Mouse (Mus musculus): ENCODE measurements around the gene Sfxn1. TPM values are rescaled to one million over a fixed set of nuclear protein-coding genes. Genes with fewer than 3 reads are reported as not detected.

The Sfxn1 gene
- polyA plus RNA-seq, 1 experiment: 106 TPM

DNA sequence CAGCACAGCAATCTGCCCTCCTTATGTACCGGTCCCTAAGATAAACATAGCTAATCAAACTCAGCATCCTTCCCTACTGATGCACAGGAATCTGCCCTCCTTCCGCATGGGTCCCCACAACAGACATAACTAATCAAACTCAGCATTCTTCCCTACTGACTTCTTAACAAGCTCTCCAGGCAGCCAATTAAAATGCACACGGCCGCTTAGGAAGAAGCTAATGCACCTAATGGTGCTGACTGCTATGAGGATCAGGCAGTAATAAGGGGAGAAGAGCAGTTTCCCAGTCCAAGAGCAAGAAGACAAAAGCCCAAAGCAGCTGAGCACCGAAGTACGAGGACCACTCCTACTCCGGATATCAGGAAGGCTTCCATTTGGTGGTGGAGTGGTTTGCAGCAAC, 81.2 kb downstream of the Sfxn1 start:
- H3K27ac ChIP-seq (ENCODE audit: insufficient read depth, low read depth, low read length): no peak overlapping the region
- no peaks in the 10 kb centered on the region for H3K36me3 ChIP-seq (ENCODE audit: control insufficient read depth, insufficient read depth, low read length)
- H3K4me3 ChIP-seq (ENCODE audit: insufficient read depth, low read depth, low read length): no peak overlapping the region
- TF ChIP-seq POLR2A (IDR thresholded peaks at IDR 0.05; ENCODE audit: low read depth, low read length) (no peak), CTCF (conservative IDR thresholded peaks at IDR 0.05; ENCODE audit: insufficient read depth, insufficient read length, low read depth, low read length) (no peak)
- no peak for DNase-seq
- WGBS: 78% methylated on average over 7 of the region's 7 CpGs
- no peaks in the 10 kb centered on the region for H3K4me1 ChIP-seq (ENCODE audit: control insufficient read depth, insufficient read depth, low read length)
- no peaks in the 10 kb centered on the region for H3K27me3 ChIP-seq (replicated peaks; ENCODE audit: control insufficient read depth, insufficient read depth, low read length)

- Histone ChIP-seq H3K36me3 (ENCODE audit: control insufficient read depth, insufficient read depth, low read length) (no peaks in the 10 kb centered on the region), H3K27me3 (replicated peaks; ENCODE audit: control insufficient read depth, insufficient read depth, low read length) (no peaks in the 10 kb centered on the region), H3K4me1 (ENCODE audit: control insufficient read depth, insufficient read depth, low read length) (no peaks in the 10 kb centered on the region), H3K27ac (ENCODE audit: insufficient read depth, low read depth, low read length) (no peak overlapping the region), H3K4me3 (ENCODE audit: insufficient read depth, low read depth, low read length) (no peak overlapping the region)
- TF ChIP-seq CTCF (conservative IDR thresholded peaks at IDR 0.05; ENCODE audit: insufficient read depth, insufficient read length, low read depth, low read length): no peak
- TF ChIP-seq POLR2A (IDR thresholded peaks at IDR 0.05; ENCODE audit: low read depth, low read length): no peak
- no peak for DNase-seq
- 33% methylated on average over 9 of the region's 9 CpGs for WGBS
Observed at GRCm38 (mm10) chr13:54153672-54154218, 82.1 kb downstream of the Sfxn1 start.

DNA sequence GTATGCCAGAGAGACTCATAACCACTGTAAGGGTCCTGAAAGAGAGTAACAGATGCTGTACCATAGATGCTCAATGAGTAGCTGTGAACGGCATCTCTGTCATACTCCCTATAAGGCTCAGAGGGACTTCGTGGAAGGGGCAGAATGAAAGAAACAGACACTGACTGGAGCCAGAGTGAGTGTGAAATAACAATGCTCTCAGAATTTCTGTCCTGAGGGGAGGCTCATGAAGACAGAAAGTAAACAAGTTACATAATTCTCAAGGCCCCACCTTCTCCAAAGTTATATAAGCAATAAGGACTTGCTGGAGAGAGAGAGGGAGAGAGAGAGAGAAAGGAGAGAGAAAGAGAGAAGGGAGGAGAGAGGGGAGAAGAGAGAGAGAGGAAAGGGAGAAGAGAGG, 84.2 kb downstream of the Sfxn1 start:
- Histone ChIP-seq H3K4me3 (ENCODE audit: insufficient read depth, low read depth, low read length) (no peak overlapping the region), H3K4me1 (ENCODE audit: control insufficient read depth, insufficient read depth, low read length) (no peaks in the 10 kb centered on the region), H3K36me3 (ENCODE audit: control insufficient read depth, insufficient read depth, low read length) (no peaks in the 10 kb centered on the region), H3K27ac (ENCODE audit: insufficient read depth, low read depth, low read length) (no peak overlapping the region), H3K27me3 (replicated peaks; ENCODE audit: control insufficient read depth, insufficient read depth, low read length) (no peaks in the 10 kb centered on the region)
- 89% methylated on average over 2 of the region's 2 CpGs for whole genome bisulfite sequencing
- no peak for TF ChIP-seq CTCF (conservative IDR thresholded peaks at IDR 0.05; ENCODE audit: insufficient read depth, insufficient read length, low read depth, low read length)
- no peak for DNase-seq

Other genes with a start within 250 kb of the Sfxn1 start
- gene Drd1, start 16.2 kb upstream of the Sfxn1 start, polyA plus RNA-seq (2012; rRNA removed): 0.02 and 0.08 TPM in 2 replicates
- 0.50 and 0.53 TPM in 2 replicates for gene Hrh2, start 120.3 kb downstream of the Sfxn1 start, polyA plus RNA-seq (2012; rRNA removed)

Measured in kidney, adult 2 months (tissue).